Mouse (Mus musculus): ENCODE results near the gene Spindoc.

DNA sequence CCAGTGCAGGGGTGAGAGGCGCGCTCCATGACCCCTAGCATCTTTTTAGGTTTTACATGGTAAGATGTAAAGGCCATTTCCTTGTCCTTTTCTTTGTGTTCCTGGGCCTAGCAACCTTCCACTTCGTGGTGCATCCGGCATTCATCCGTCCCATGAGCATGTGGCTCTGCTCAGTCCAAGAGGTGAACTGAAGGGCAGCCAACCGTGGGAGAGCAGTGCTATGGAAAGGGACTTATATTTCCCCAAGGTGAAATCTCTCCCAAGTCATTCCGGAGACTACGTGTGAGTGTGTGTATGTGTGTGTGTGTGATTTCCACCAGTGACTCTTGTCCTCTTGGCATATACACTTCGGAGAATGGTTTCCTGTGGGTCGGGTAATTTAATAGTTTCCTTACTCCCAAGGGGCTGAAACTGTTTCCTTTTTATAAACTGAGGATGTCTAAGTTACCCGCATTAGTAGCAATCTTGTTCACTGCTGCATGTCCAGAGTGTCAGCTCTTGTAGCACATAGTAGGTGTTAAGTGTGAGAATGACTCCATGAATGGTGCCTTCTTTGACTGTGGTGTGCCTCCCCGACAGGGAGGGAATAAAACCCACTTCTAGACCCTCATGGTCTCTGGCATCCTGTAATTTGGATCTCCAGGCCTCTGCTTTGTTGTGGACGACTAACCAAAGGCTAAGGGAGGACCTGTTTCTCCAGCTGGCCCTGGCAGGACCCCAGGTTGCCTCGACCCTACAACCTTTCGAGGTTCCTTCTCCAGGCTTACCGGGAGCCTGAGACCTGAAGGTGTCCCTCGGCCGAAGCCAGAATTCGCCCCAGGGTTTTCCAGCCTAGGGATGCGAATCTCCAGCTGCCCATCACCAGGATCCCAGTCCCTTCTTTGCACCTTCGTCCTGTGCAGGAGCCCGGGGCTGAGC lies 33.4 kb upstream of the Spindoc start:
- no peak for TF ChIP-seq CTCF (IDR thresholded peaks at IDR 0.05; ENCODE audit: low read depth, low read length)
- TF ChIP-seq TAL1 (conservative IDR thresholded peaks at IDR 0.05; ENCODE audit: low read depth, low read length): no peak
- TF ChIP-seq POLR2AphosphoS5 (IDR thresholded peaks at IDR 0.05; ENCODE audit: insufficient replicate concordance, low read depth, low read length): no peak
- TF ChIP-seq GATA1 (IDR thresholded peaks at IDR 0.05; ENCODE audit: borderline replicate concordance, low read length): no peak

Data from G1E (cell line).